Comparison of ENCODE assay signal across 22 mouse cellular contexts in the genomic region with DNA sequence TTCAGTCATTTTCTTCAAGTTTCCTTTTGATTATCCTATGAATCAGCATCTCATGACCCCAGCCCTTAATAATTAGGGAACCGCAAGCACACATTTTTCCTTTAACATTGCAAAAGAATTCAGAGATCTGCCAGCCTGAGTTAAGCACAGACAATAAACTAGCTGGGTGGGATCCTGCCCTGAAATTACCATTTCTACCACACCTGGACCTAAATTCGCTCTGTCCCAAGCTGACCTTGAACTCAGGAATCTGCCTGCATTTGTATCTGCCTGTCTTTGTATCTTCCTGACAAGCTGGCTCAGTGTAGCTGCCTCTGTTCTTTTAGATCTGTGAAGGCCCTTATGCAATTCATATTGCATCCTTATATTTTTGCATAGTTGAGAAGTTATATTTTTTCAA.
"Had no signal": no experiment of that assay in that cellular context is flagged by ENCODE, and none has a peak within 500 bp of the region (broad histone marks: within the 10 kb centered on the region; RNA-seq: fewer than 3 reads in every experiment).

No protein-coding gene starts in this region.

- ATAC-seq: hindbrain, embryonic 16.5 days; hindbrain, postnatal 0 days; inflammation-experienced regulatory T-cells, adult 6 months; intestine, embryonic 15.5 days; intestine, embryonic 16.5 days; intestine, postnatal 0 days had no signal

- DNase-seq: heart, postnatal 10 days; heart, postnatal 14 days; heart, postnatal 36 days; heart, postnatal 4 days; kidney, adult 11 months; kidney, adult 18-20 months; kidney, adult 2 months; kidney, adult 8-10 months; kidney, adult 9 months; kidney, postnatal 10 days; kidney, postnatal 14 days; kidney, postnatal 25 days; kidney, postnatal 36 days; kidney, postnatal 4 days; layer of hippocampus, adult 9-11 months; layer of hippocampus, postnatal 36 days had no signal
